13 mouse cellular contexts compared by ENCODE assay signal in the genomic region with DNA sequence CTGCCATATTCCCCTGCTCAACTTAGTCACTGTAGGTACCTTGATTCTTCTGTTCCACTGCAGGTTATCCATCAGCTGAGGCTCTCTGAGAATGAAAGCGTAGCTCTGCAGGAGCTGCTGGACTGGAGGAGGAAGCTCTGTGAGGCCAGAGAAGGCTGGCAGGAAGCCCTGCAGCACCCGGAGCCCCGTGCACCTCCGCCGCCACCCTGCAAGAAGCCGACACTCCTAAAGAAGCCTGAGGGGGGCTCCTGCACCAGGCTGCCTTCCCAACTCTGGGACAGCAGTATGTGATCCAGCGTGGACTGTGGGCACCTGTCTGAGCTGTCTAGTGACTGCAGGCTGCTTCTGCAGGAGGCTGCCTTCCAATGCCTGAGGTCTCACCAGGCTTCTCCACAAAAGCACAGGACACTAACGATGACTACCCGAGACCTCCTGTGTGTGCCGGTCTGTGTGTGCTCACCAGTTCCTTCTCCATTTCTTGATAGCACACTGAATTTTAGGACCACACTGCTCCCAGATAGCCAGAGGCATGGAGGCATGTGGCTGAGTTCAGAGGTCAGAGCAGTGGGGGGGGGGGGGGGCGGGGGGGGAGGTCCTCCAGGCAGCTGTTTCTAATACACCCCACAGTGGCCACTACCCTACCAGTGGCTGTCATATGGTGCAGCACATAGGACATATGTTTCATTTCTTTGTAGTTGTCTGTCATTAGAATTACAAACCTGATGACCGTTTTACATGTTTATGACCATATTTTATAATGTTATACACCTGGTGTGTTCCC.
DNase-seq lines count a peak whose midpoint lies in the region; ATAC-seq and TF ChIP-seq lines count a peak whose summit lies in the region.
"Had no signal": no experiment of that assay in that cellular context is flagged by ENCODE, and none has a peak within 500 bp of the region (broad histone marks: within the 10 kb centered on the region; RNA-seq: fewer than 3 reads in every experiment).

No protein-coding gene starts in this region.

- no peak overlapping the region for H3K27ac ChIP-seq in liver, embryonic 13.5 days
- no peak overlapping the region for H3K27ac ChIP-seq in embryonic facial prominence, embryonic 15.5 days (replicated peaks)
- H3K27ac ChIP-seq in liver, postnatal 0 days (ENCODE audit: low read depth): no peak overlapping the region
- H3K27ac ChIP-seq: liver, embryonic 14.5 days; neural tube, embryonic 12.5 days had no signal

- no peak for TF ChIP-seq CTCF in liver, postnatal 0 days (IDR thresholded peaks at IDR 0.05; ENCODE audit: low read depth)

- no peaks in the 10 kb centered on the region for H3K36me3 ChIP-seq in liver, embryonic 13.5 days
- no peaks in the 10 kb centered on the region for H3K36me3 ChIP-seq in embryonic facial prominence, embryonic 15.5 days
- no peaks in the 10 kb centered on the region for H3K36me3 ChIP-seq in liver, postnatal 0 days (replicated peaks; ENCODE audit: insufficient read depth, low read length)
- H3K36me3 ChIP-seq: neural tube, embryonic 12.5 days had no signal

- H3K9ac ChIP-seq in liver, embryonic 13.5 days: no peak overlapping the region
- H3K9ac ChIP-seq in embryonic facial prominence, embryonic 15.5 days: no peak overlapping the region
- no peak overlapping the region for H3K9ac ChIP-seq in liver, postnatal 0 days (replicated peaks)
- H3K9ac ChIP-seq: forebrain, postnatal 0 days; liver, embryonic 14.5 days; neural tube, embryonic 12.5 days had no signal

- no peak overlapping the region for H3K4me3 ChIP-seq in liver, embryonic 13.5 days (replicated peaks)
- H3K4me3 ChIP-seq in embryonic facial prominence, embryonic 15.5 days (replicated peaks): no peak overlapping the region
- no peak overlapping the region for H3K4me3 ChIP-seq in liver, postnatal 0 days (ENCODE audit: low read depth, low read length)
- H3K4me3 ChIP-seq: neural tube, embryonic 12.5 days had no signal

- TF ChIP-seq EP300 in liver, postnatal 0 days (IDR thresholded peaks at IDR 0.05; ENCODE audit: low read depth): no peak

- H3K4me1 ChIP-seq in liver, embryonic 13.5 days (replicated peaks): peaks cover 6% of the 10 kb centered on the region; the same call in 1 of the 2 replicates
- H3K4me1 ChIP-seq in embryonic facial prominence, embryonic 15.5 days: no peaks in the 10 kb centered on the region
- H3K4me1 ChIP-seq in liver, postnatal 0 days (ENCODE audit: insufficient read depth): peaks cover 5% of the 10 kb centered on the region; the same call in 1 of the 2 replicates

- ATAC-seq in liver, embryonic 13.5 days (ENCODE audit: low read depth): no peak
- peak; percentile 64; the same call in 1 of the 2 replicates for ATAC-seq in embryonic facial prominence, embryonic 15.5 days (ENCODE audit: insufficient number of reproducible peaks, low FRiP score, low TSS enrichment, low read depth)
- no peak for ATAC-seq in liver, postnatal 0 days
- ATAC-seq: forebrain, postnatal 0 days had no signal

- H3K9me3 ChIP-seq in liver, embryonic 13.5 days (replicated peaks): no peaks in the 10 kb centered on the region
- no peaks in the 10 kb centered on the region for H3K9me3 ChIP-seq in embryonic facial prominence, embryonic 15.5 days (replicated peaks)
- H3K9me3 ChIP-seq in liver, postnatal 0 days (ENCODE audit: low read length): no peaks in the 10 kb centered on the region
- H3K9me3 ChIP-seq: neural tube, embryonic 12.5 days had no signal

- WGBS in liver, embryonic 13.5 days (ENCODE audit: insufficient replicate concordance): 36% methylated on average over 11 of the region's 12 CpGs
- WGBS in embryonic facial prominence, embryonic 15.5 days: 17% methylated on average over 12 of the region's 12 CpGs
- WGBS in liver, postnatal 0 days (ENCODE audit: insufficient replicate concordance): 23% methylated on average over 12 of the region's 12 CpGs

- DNase-seq in embryo, embryonic 9.5 days (ENCODE audit: extremely low spot score): peak; percentile 42
- DNase-seq in embryo, embryonic 10 days (ENCODE audit: low spot score): no peak
- DNase-seq in liver, embryonic 13.5 days: no peak
- no peak for DNase-seq in liver
- no peak for DNase-seq in liver, postnatal 0 days
- DNase-seq in layer of hippocampus, postnatal 14 days (ENCODE audit: low spot score in 2 of 2): no peak
- DNase-seq in urinary bladder, postnatal 25 days (ENCODE audit: low spot score): no peak
- DNase-seq: forebrain, postnatal 0 days; heart, postnatal 4 days; kidney, adult 8-10 months had no signal

- H3K27me3 ChIP-seq in liver, embryonic 13.5 days: no peaks in the 10 kb centered on the region
- H3K27me3 ChIP-seq in embryonic facial prominence, embryonic 15.5 days: no peaks in the 10 kb centered on the region
- no peaks in the 10 kb centered on the region for H3K27me3 ChIP-seq in liver, postnatal 0 days (ENCODE audit: insufficient read depth, low read length)
- H3K27me3 ChIP-seq: neural tube, embryonic 12.5 days had no signal

- peak overlapping the region; percentile 17; the same call in 1 of the 2 replicates for H3K4me2 ChIP-seq in liver, embryonic 13.5 days
- H3K4me2 ChIP-seq in embryonic facial prominence, embryonic 15.5 days (replicated peaks): no peak overlapping the region
- H3K4me2 ChIP-seq in liver, postnatal 0 days (ENCODE audit: low read depth, low read length): peak overlapping the region; percentile 49
- H3K4me2 ChIP-seq: neural tube, embryonic 12.5 days had no signal
